Mouse (Mus musculus): ENCODE measurements around the gene Rxra. TPM values are rescaled to one million over a fixed set of nuclear protein-coding genes. Genes with fewer than 3 reads are reported as not detected.
A peak's percentile ranks its signal among the peaks of the same experiment; 100 is the strongest.

Gene Rxra
- polyA plus RNA-seq, 1 experiment from 2014 or later: 3.1 TPM

GRCm38 (mm10) chr2:27686335-27686734, 10.1 kb downstream of the Rxra start:
- ATAC-seq (replicated peaks): no peak
- H3K4me1 ChIP-seq: peaks cover 23% of the 10 kb centered on the region

GRCm38 (mm10) chr2:27687041-27687440, 10.8 kb downstream of the Rxra start:
- Histone ChIP-seq H3K4me3 (no peak overlapping the region), H3K9me3 (no peaks in the 10 kb centered on the region), H3K4me1 (peaks cover 18% of the 10 kb centered on the region), H3K9ac (no peak overlapping the region), H3K4me2 (no peak overlapping the region), H3K27me3 (replicated peaks) (no peaks in the 10 kb centered on the region), H3K36me3 (replicated peaks) (no peaks in the 10 kb centered on the region), H3K27ac (no peak overlapping the region)
- no peak for ATAC-seq (replicated peaks)
- WGBS: 41% methylated on average over 1 of the region's 1 CpGs

More at GRCm38 (mm10) chr2:27686335-27686734, 10.1 kb downstream of the Rxra start:
- H3K27me3 ChIP-seq (replicated peaks): no peaks in the 10 kb centered on the region
- no peak overlapping the region for H3K4me3 ChIP-seq
- no peak overlapping the region for H3K9ac ChIP-seq
- H3K36me3 ChIP-seq (replicated peaks): no peaks in the 10 kb centered on the region
- H3K4me2 ChIP-seq: no peak overlapping the region
- H3K9me3 ChIP-seq: no peaks in the 10 kb centered on the region
- no peak overlapping the region for H3K27ac ChIP-seq
- WGBS: 90% methylated on average over 2 of the region's 2 CpGs

GRCm38 (mm10) chr2:27687973-27688372, 11.7 kb downstream of the Rxra start:
- Histone ChIP-seq H3K9ac (no peak overlapping the region), H3K27me3 (replicated peaks) (no peaks in the 10 kb centered on the region), H3K4me1 (peaks cover 17% of the 10 kb centered on the region), H3K4me2 (no peak overlapping the region), H3K27ac (no peak overlapping the region), H3K36me3 (replicated peaks) (no peaks in the 10 kb centered on the region), H3K4me3 (no peak overlapping the region), H3K9me3 (no peaks in the 10 kb centered on the region)
- WGBS: 86% methylated on average over 5 of the region's 5 CpGs
- ATAC-seq (replicated peaks): no peak

- no peak for ATAC-seq (replicated peaks)
- Histone ChIP-seq H3K9me3 (no peaks in the 10 kb centered on the region), H3K4me1 (peaks cover 4% of the 10 kb centered on the region; the same call in 1 of the 2 replicates), H3K36me3 (replicated peaks) (no peaks in the 10 kb centered on the region), H3K4me3 (no peak overlapping the region), H3K27ac (no peak overlapping the region), H3K9ac (no peak overlapping the region), H3K27me3 (replicated peaks) (no peaks in the 10 kb centered on the region), H3K4me2 (no peak overlapping the region)
- 26% methylated on average over 5 of the region's 5 CpGs for WGBS
Measured at GRCm38 (mm10) chr2:27690714-27691113, 14.5 kb downstream of the Rxra start.

DNA sequence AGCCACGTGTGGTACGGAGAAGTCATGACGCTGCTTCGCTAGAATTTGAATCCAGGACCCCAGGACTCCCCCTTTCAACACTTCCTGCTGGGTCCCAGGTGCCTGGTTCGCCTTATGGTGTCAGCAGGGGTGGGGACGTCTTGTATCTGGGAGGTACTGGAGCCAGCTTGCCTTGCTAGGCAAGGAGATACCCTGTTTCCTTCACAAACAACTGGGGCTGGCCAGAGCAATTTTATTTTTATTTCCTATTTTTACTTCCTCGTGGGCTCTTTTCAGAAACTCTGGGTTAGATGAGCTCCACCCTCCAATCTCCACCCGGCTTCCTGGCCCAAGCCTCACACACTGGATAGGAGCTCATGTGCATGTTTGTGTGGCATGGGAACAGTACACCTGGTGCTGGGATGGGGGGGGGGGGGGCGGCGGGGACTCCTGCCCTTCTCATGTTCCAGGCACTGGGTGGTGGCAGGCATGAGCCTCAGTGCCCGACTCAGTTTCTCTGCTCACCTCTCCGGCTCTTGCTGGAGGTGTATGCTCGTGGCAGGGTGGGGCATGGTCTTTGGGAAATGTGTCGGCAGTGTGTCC, 15.0 kb downstream of the Rxra start:
- Histone ChIP-seq H3K9ac (no peak overlapping the region), H3K4me1 (peaks cover 4% of the 10 kb centered on the region; the same call in 1 of the 2 replicates), H3K36me3 (replicated peaks) (no peaks in the 10 kb centered on the region), H3K9me3 (no peaks in the 10 kb centered on the region), H3K4me3 (no peak overlapping the region), H3K27me3 (replicated peaks) (no peaks in the 10 kb centered on the region), H3K27ac (no peak overlapping the region), H3K4me2 (no peak overlapping the region)
- ATAC-seq (replicated peaks): no peak
- 79% methylated on average over 14 of the region's 14 CpGs for WGBS

GRCm38 (mm10) chr2:27692608-27693007, 16.4 kb downstream of the Rxra start:
- Histone ChIP-seq H3K4me3 (no peak overlapping the region), H3K9ac (no peak overlapping the region), H3K9me3 (no peaks in the 10 kb centered on the region), H3K36me3 (replicated peaks) (no peaks in the 10 kb centered on the region), H3K27me3 (replicated peaks) (no peaks in the 10 kb centered on the region), H3K4me2 (no peak overlapping the region), H3K4me1 (peaks cover 4% of the 10 kb centered on the region; the same call in 1 of the 2 replicates), H3K27ac (no peak overlapping the region)
- no peak for ATAC-seq (replicated peaks)
- WGBS: 87% methylated on average over 3 of the region's 3 CpGs

GRCm38 (mm10) chr2:27693684-27694083, 17.4 kb downstream of the Rxra start:
- H3K9me3 ChIP-seq: no peaks in the 10 kb centered on the region
- H3K27me3 ChIP-seq (replicated peaks): no peaks in the 10 kb centered on the region
- ATAC-seq (replicated peaks): no peak
- peaks cover 10% of the 10 kb centered on the region for H3K4me1 ChIP-seq
- no peak overlapping the region for H3K4me2 ChIP-seq
- no peak overlapping the region for H3K27ac ChIP-seq
- WGBS: 93% methylated on average over 6 of the region's 6 CpGs
- H3K9ac ChIP-seq: no peak overlapping the region
- no peaks in the 10 kb centered on the region for H3K36me3 ChIP-seq (replicated peaks)
- no peak overlapping the region for H3K4me3 ChIP-seq

- WGBS: 7% methylated on average over 7 of the region's 7 CpGs
- Histone ChIP-seq H3K4me3 (no peak overlapping the region), H3K9me3 (no peaks in the 10 kb centered on the region), H3K27me3 (replicated peaks) (no peaks in the 10 kb centered on the region), H3K27ac (peak overlapping the region; percentile 11), H3K4me1 (peaks cover 29% of the 10 kb centered on the region), H3K4me2 (no peak overlapping the region), H3K36me3 (replicated peaks) (no peaks in the 10 kb centered on the region), H3K9ac (no peak overlapping the region)
- peak; percentile 64 for ATAC-seq (replicated peaks)
Measured at GRCm38 (mm10) chr2:27699574-27699973, 23.3 kb downstream of the Rxra start.

- H3K27ac ChIP-seq: no peak overlapping the region
- no peak overlapping the region for H3K4me3 ChIP-seq
- H3K36me3 ChIP-seq (replicated peaks): no peaks in the 10 kb centered on the region
- 57% methylated on average over 3 of the region's 3 CpGs for WGBS
- H3K27me3 ChIP-seq (replicated peaks): no peaks in the 10 kb centered on the region
- no peak overlapping the region for H3K4me2 ChIP-seq
- no peak overlapping the region for H3K9ac ChIP-seq
- H3K9me3 ChIP-seq: no peaks in the 10 kb centered on the region
- no peak for ATAC-seq (replicated peaks)
- peaks cover 29% of the 10 kb centered on the region for H3K4me1 ChIP-seq
Measured at GRCm38 (mm10) chr2:27702283-27702682, 26.0 kb downstream of the Rxra start.

DNA sequence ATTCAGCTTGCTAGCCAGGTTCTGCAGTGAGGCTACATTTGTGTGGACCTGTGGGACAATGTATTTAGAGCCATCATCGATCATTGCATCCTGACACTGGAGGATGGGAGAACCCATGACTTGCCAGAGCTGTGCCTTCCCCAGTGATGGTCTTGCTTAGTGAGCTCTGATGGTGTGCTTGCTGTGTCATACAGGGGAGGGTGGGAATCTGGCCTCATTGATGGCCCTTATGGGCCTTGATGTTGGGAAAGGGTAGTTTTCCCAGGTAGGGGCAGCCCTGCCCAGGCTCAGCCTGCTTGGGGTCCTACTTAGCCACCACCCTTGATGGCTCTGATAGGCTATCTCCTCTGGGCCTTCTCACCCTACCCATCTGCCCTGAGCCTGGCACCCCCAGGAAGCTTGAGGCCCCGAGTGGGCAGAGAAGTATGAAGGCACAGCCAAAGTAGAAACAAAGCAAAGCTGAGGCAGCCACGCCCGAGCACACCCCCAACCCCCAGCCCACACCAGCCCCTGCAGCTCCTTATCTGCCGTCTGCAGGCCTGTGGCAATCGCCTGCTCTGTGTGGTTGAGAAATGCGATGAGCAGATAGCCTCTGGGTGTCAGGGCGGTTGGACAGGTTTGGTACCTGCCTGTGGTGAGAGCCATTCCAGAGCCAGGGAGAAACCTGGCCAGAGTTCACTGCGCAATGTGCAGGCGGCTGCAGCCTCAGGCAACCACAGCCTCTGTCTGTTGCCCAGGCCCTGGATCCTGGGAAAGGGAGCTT, 26.8 kb downstream of the Rxra start:
- Histone ChIP-seq H3K27me3 (replicated peaks) (no peaks in the 10 kb centered on the region), H3K9ac (no peak overlapping the region), H3K27ac (no peak overlapping the region), H3K4me3 (no peak overlapping the region), H3K9me3 (no peaks in the 10 kb centered on the region), H3K4me1 (peaks cover 29% of the 10 kb centered on the region), H3K36me3 (replicated peaks) (no peaks in the 10 kb centered on the region), H3K4me2 (no peak overlapping the region)
- ATAC-seq (replicated peaks): no peak
- 83% methylated on average over 10 of the region's 10 CpGs for WGBS

GRCm38 (mm10) chr2:27703852-27704640, 27.8 kb downstream of the Rxra start:
- no peak for ATAC-seq (replicated peaks)
- Histone ChIP-seq H3K4me3 (no peak overlapping the region), H3K27ac (no peak overlapping the region), H3K27me3 (replicated peaks) (no peaks in the 10 kb centered on the region), H3K4me2 (no peak overlapping the region), H3K9ac (no peak overlapping the region), H3K36me3 (replicated peaks) (no peaks in the 10 kb centered on the region), H3K9me3 (no peaks in the 10 kb centered on the region), H3K4me1 (peaks cover 19% of the 10 kb centered on the region)
- 74% methylated on average over 9 of the region's 9 CpGs for WGBS

DNA sequence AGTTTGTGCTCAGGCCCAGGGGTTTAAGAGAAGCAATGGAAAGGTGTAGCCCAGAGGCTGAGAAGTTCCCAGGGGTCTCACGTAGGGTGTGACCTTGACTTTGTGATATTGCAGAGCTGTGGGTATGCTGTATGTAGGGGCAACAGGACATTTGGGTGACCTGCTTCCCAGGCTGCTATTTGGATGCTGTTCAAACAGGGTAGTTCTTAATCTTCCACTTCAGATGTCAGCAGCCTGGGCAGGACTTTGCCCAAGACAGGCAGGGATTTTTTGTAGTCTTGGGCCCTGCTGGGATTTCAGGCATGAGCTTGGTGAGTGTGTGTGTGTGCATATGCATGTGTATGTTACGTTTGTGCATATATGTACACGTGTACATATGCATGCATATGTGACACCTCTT, 28.4 kb downstream of the Rxra start:
- no peak overlapping the region for H3K9ac ChIP-seq
- H3K9me3 ChIP-seq: no peaks in the 10 kb centered on the region
- no peak for ATAC-seq (replicated peaks)
- no peak overlapping the region for H3K27ac ChIP-seq
- WGBS: 96% methylated on average over 3 of the region's 3 CpGs
- no peaks in the 10 kb centered on the region for H3K36me3 ChIP-seq (replicated peaks)
- no peak overlapping the region for H3K4me2 ChIP-seq
- no peak overlapping the region for H3K4me3 ChIP-seq
- peaks cover 13% of the 10 kb centered on the region for H3K4me1 ChIP-seq
- H3K27me3 ChIP-seq (replicated peaks): no peaks in the 10 kb centered on the region

Data from midbrain, embryonic 15.5 days (tissue).